Mouse (Mus musculus) erythroblast, embryonic 14.5 days (primary cell): ENCODE data around the gene Ano10.

ENCODE experiments used
- GATA1 ChIP-seq: IDR thresholded peaks from 2 replicates; pipeline ENCODE4 v1.6.1; 2012; ENCODE audit warnings: low read length, inconsistent platforms, mixed read lengths
- TAL1 ChIP-seq: IDR thresholded peaks from 3 replicates; pipeline ENCODE4 v1.6.1; 2012; ENCODE audit warnings: low read length, inconsistent platforms, mixed read lengths

GRCm38 (mm10) chr9:122137960-122138359, 156.3 kb downstream of the Ano10 start:
- TF ChIP-seq GATA1 (no peak), TAL1 (no peak)
